Mouse (Mus musculus): ENCODE measurements around the gene Uchl1. TPM values are rescaled to one million over a fixed set of nuclear protein-coding genes. Genes with fewer than 3 reads are reported as not detected.

Uchl1 gene
- polyA plus RNA-seq, 1 experiment from 2014 or later: 91.4 TPM

- Histone ChIP-seq H3K4me2 (no peak overlapping the region), H3K27me3 (peaks cover 12% of the 10 kb centered on the region), H3K4me3 (no peak overlapping the region), H3K36me3 (no peaks in the 10 kb centered on the region), H3K4me1 (replicated peaks) (peaks cover 30% of the 10 kb centered on the region), H3K27ac (no peak overlapping the region), H3K9ac (no peak overlapping the region), H3K9me3 (replicated peaks) (no peaks in the 10 kb centered on the region)
- WGBS: 49% methylated on average over 10 of the region's 10 CpGs
- no peak for ATAC-seq (replicated peaks; ENCODE audit: insufficient number of reproducible peaks, insufficient read depth, low FRiP score, low read depth)
Observed at GRCm38 (mm10) chr5:66679222-66679621, 3.3 kb downstream of the Uchl1 start.

DNA sequence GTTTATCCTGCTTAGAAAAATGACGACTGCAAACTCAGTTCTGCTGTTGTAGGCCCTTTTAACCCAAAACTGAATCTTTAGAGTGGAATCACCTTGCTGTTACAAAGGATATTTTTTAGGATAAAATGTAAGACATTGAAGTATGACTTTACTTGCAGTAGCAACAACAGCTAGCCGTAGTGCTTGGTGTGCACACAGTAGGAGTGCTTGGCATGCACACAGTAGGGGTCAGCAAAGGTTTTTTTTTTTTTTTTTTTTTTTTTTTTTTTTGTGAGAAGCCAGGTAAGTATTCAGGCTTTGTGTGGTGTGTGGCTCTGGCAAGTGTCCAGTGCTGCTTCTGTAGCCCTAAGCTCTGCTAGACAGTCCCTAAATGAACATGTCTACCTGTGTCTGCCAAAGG, 10.0 kb downstream of the Uchl1 start:
- no peak for ATAC-seq (replicated peaks; ENCODE audit: insufficient number of reproducible peaks, insufficient read depth, low FRiP score, low read depth)
- Histone ChIP-seq H3K4me2 (no peak overlapping the region), H3K4me3 (no peak overlapping the region), H3K9me3 (replicated peaks) (no peaks in the 10 kb centered on the region), H3K9ac (no peak overlapping the region), H3K27ac (no peak overlapping the region), H3K36me3 (peaks cover 5% of the 10 kb centered on the region; the same call in 1 of the 2 replicates), H3K27me3 (no peaks in the 10 kb centered on the region), H3K4me1 (replicated peaks) (peaks cover 9% of the 10 kb centered on the region)
- WGBS: 82% methylated on average over 2 of the region's 2 CpGs

GRCm38 (mm10) chr5:66686863-66687262, 11.0 kb downstream of the Uchl1 start:
- no peaks in the 10 kb centered on the region for H3K9me3 ChIP-seq (replicated peaks)
- no peak overlapping the region for H3K4me2 ChIP-seq
- peaks cover 3% of the 10 kb centered on the region; the same call in 1 of the 2 replicates for H3K4me1 ChIP-seq (replicated peaks)
- no peak overlapping the region for H3K27ac ChIP-seq
- peaks cover 5% of the 10 kb centered on the region; the same call in 1 of the 2 replicates for H3K36me3 ChIP-seq
- no peaks in the 10 kb centered on the region for H3K27me3 ChIP-seq
- no peak overlapping the region for H3K9ac ChIP-seq
- WGBS: 79% methylated on average over 13 of the region's 13 CpGs
- H3K4me3 ChIP-seq: no peak overlapping the region
- ATAC-seq (replicated peaks; ENCODE audit: insufficient number of reproducible peaks, insufficient read depth, low FRiP score, low read depth): no peak

DNA sequence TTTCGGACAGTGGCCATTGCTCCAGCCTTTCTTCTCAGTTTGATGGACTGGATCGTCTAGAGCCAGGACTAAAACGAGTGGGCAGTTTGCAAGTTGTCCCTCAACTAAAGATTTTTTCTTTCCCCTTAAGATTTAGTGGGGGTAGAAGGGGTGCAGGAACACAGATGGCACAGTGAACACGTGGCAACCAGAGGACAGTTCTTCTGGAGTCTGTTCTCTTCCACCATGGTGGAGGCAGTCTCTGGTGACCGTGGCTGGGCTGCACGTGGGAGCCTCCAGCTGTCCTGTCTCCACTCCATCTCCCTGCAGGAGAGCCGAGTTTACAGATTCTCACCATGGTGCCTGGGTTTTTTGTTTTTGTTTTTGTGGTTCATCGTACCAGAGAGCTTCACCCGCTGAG, 11.8 kb downstream of the Uchl1 start:
- H3K9ac ChIP-seq: no peak overlapping the region

GRCm38 (mm10) chr5:66688286-66688685, 12.4 kb downstream of the Uchl1 start:
- H3K27ac ChIP-seq: no peak overlapping the region
- no peak for ATAC-seq (replicated peaks; ENCODE audit: insufficient number of reproducible peaks, insufficient read depth, low FRiP score, low read depth)
- no peaks in the 10 kb centered on the region for H3K27me3 ChIP-seq
- no peaks in the 10 kb centered on the region for H3K9me3 ChIP-seq (replicated peaks)
- H3K36me3 ChIP-seq: peaks cover 5% of the 10 kb centered on the region; the same call in 1 of the 2 replicates
- 89% methylated on average over 5 of the region's 5 CpGs for whole genome bisulfite sequencing
- no peak overlapping the region for H3K9ac ChIP-seq
- no peak overlapping the region for H3K4me2 ChIP-seq
- no peak overlapping the region for H3K4me3 ChIP-seq
- H3K4me1 ChIP-seq (replicated peaks): no peaks in the 10 kb centered on the region

More for the DNA sequence above, 11.8 kb downstream of the Uchl1 start:
- Histone ChIP-seq H3K27me3 (no peaks in the 10 kb centered on the region), H3K27ac (no peak overlapping the region), H3K4me1 (replicated peaks) (no peaks in the 10 kb centered on the region), H3K36me3 (peaks cover 5% of the 10 kb centered on the region; the same call in 1 of the 2 replicates), H3K9me3 (replicated peaks) (no peaks in the 10 kb centered on the region), H3K4me3 (no peak overlapping the region), H3K4me2 (no peak overlapping the region)
- no peak for ATAC-seq (replicated peaks; ENCODE audit: insufficient number of reproducible peaks, insufficient read depth, low FRiP score, low read depth)
- WGBS: 78% methylated on average over 9 of the region's 9 CpGs

DNA sequence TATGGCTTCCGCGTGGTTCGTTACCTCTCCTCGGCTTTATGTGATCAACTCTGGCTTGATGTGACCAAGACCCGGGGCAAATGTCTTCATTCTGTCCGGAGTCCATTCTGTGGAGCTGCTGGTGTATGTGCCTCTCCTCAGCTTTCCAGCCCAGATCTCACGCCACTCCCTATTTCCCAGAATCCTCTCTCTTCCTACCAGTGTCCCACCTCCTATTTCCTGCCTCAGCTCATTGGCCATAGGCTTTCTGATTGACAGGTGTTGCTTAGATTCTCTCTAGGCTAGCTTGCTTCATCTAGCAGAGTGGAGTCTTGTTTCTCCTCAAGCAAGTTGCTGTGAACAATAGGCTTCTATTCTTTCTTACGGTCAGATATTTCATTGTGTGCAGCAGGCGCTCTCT, 13.9 kb downstream of the Uchl1 start:
- Histone ChIP-seq H3K4me1 (replicated peaks) (no peaks in the 10 kb centered on the region), H3K27me3 (no peaks in the 10 kb centered on the region), H3K9me3 (replicated peaks) (no peaks in the 10 kb centered on the region), H3K36me3 (peaks cover 5% of the 10 kb centered on the region; the same call in 1 of the 2 replicates), H3K9ac (no peak overlapping the region), H3K27ac (no peak overlapping the region), H3K4me2 (no peak overlapping the region), H3K4me3 (peak overlapping the region; percentile 7; the same call in 1 of the 2 replicates)
- no peak for ATAC-seq (replicated peaks; ENCODE audit: insufficient number of reproducible peaks, insufficient read depth, low FRiP score, low read depth)
- 84% methylated on average over 9 of the region's 9 CpGs for WGBS

- H3K36me3 ChIP-seq: no peaks in the 10 kb centered on the region
- no peak for ATAC-seq (replicated peaks; ENCODE audit: insufficient number of reproducible peaks, insufficient read depth, low FRiP score, low read depth)
- no peaks in the 10 kb centered on the region for H3K4me1 ChIP-seq (replicated peaks)
- no peaks in the 10 kb centered on the region for H3K9me3 ChIP-seq (replicated peaks)
- no peak overlapping the region for H3K4me2 ChIP-seq
- 72% methylated on average over 4 of the region's 4 CpGs for WGBS
- no peak overlapping the region for H3K27ac ChIP-seq
- no peak overlapping the region for H3K4me3 ChIP-seq
- peaks cover 11% of the 10 kb centered on the region for H3K27me3 ChIP-seq
- no peak overlapping the region for H3K9ac ChIP-seq
Observed at GRCm38 (mm10) chr5:66693231-66693630, 17.3 kb downstream of the Uchl1 start.

- ATAC-seq (replicated peaks; ENCODE audit: insufficient number of reproducible peaks, insufficient read depth, low FRiP score, low read depth): no peak
- Histone ChIP-seq H3K9ac (no peak overlapping the region), H3K27ac (no peak overlapping the region), H3K4me2 (no peak overlapping the region), H3K36me3 (no peaks in the 10 kb centered on the region), H3K27me3 (peaks cover 33% of the 10 kb centered on the region), H3K4me3 (no peak overlapping the region), H3K4me1 (replicated peaks) (no peaks in the 10 kb centered on the region), H3K9me3 (replicated peaks) (no peaks in the 10 kb centered on the region)
Observed at GRCm38 (mm10) chr5:66697119-66697518, 21.2 kb downstream of the Uchl1 start.

- no peak for ATAC-seq (replicated peaks; ENCODE audit: insufficient number of reproducible peaks, insufficient read depth, low FRiP score, low read depth)
- H3K27me3 ChIP-seq: peaks cover 44% of the 10 kb centered on the region
- WGBS: 48% methylated on average over 6 of the region's 6 CpGs
Observed at GRCm38 (mm10) chr5:66699911-66700310, 24.0 kb downstream of the Uchl1 start.

GRCm38 (mm10) chr5:66701951-66702350, 26.1 kb downstream of the Uchl1 start:
- no peak overlapping the region for H3K4me3 ChIP-seq
- H3K4me1 ChIP-seq (replicated peaks): peaks cover 8% of the 10 kb centered on the region
- peaks cover 52% of the 10 kb centered on the region for H3K27me3 ChIP-seq
- H3K27ac ChIP-seq: no peak overlapping the region
- no peak overlapping the region for H3K4me2 ChIP-seq
- no peaks in the 10 kb centered on the region for H3K9me3 ChIP-seq (replicated peaks)
- no peaks in the 10 kb centered on the region for H3K36me3 ChIP-seq
- WGBS: 80% methylated on average over 4 of the region's 4 CpGs
- ATAC-seq (replicated peaks; ENCODE audit: insufficient number of reproducible peaks, insufficient read depth, low FRiP score, low read depth): no peak
- H3K9ac ChIP-seq: no peak overlapping the region

More at GRCm38 (mm10) chr5:66699911-66700310, 24.0 kb downstream of the Uchl1 start:
- H3K9ac ChIP-seq: no peak overlapping the region
- H3K27ac ChIP-seq: no peak overlapping the region
- H3K4me1 ChIP-seq (replicated peaks): peaks cover 8% of the 10 kb centered on the region
- no peaks in the 10 kb centered on the region for H3K36me3 ChIP-seq
- no peak overlapping the region for H3K4me2 ChIP-seq
- H3K9me3 ChIP-seq (replicated peaks): no peaks in the 10 kb centered on the region
- no peak overlapping the region for H3K4me3 ChIP-seq

GRCm38 (mm10) chr5:66703317-66704004, 27.6 kb downstream of the Uchl1 start:
- H3K4me3 ChIP-seq: no peak overlapping the region
- H3K4me2 ChIP-seq: peak overlapping the region; percentile 29; the same call in 1 of the 2 replicates
- no peaks in the 10 kb centered on the region for H3K36me3 ChIP-seq
- ATAC-seq (replicated peaks; ENCODE audit: insufficient number of reproducible peaks, insufficient read depth, low FRiP score, low read depth): peak; percentile 85
- peaks cover 58% of the 10 kb centered on the region for H3K27me3 ChIP-seq
- H3K4me1 ChIP-seq (replicated peaks): peaks cover 8% of the 10 kb centered on the region
- H3K9ac ChIP-seq: no peak overlapping the region
- no peaks in the 10 kb centered on the region for H3K9me3 ChIP-seq (replicated peaks)
- no peak overlapping the region for H3K27ac ChIP-seq
- 10% methylated on average over 10 of the region's 10 CpGs for WGBS

DNA sequence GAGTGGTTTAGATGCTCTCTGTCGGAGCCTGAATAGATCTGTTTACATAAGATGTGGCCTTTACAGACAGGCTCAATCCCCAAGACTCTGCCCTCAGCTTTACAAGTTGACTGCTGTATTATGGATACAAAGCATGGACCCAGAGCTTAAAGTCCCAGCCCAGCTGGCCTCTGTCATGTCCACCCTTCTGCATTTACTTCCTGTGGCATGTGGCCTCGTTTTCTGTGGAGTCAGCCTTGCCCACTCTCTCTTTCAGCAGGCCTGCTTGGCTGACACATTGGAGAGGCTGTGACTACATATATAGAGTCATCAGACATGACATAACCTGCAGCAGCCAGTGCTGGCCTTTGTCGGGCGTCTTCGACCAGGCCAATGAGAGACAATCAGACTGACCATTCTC, 32.0 kb downstream of the Uchl1 start:
- 76% methylated on average over 5 of the region's 5 CpGs for WGBS
- H3K4me3 ChIP-seq: no peak overlapping the region
- no peak for ATAC-seq (replicated peaks; ENCODE audit: insufficient number of reproducible peaks, insufficient read depth, low FRiP score, low read depth)
- H3K27me3 ChIP-seq: peaks cover 67% of the 10 kb centered on the region
- H3K4me2 ChIP-seq: no peak overlapping the region
- H3K27ac ChIP-seq: no peak overlapping the region
- no peaks in the 10 kb centered on the region for H3K36me3 ChIP-seq
- no peaks in the 10 kb centered on the region for H3K9me3 ChIP-seq (replicated peaks)
- no peak overlapping the region for H3K9ac ChIP-seq
- peaks cover 8% of the 10 kb centered on the region for H3K4me1 ChIP-seq (replicated peaks)

Data from heart, embryonic 15.5 days (tissue).